Mouse (Mus musculus) adrenal gland, postnatal 36 days (tissue): ENCODE measurements around the gene Zyx. TPM values are rescaled to one million over a fixed set of nuclear protein-coding genes. Genes with fewer than 3 reads are reported as not detected.

Experiments
- DNase-seq, 2 experiments: peaks; one replicate each; pipeline ENCODE4 v3.0.0; 2021; ENCODE audit warnings: mixed read lengths in 1 of 2
- total RNA-seq, 2 experiments: library from RNA; stranded (reverse); gene quantifications; 2 replicates each; pipeline ENCODE4 v1.2.3; 2021

Gene Zyx
- total RNA-seq, 2 experiments from 2014 or later: 107 to 144 TPM

DNA sequence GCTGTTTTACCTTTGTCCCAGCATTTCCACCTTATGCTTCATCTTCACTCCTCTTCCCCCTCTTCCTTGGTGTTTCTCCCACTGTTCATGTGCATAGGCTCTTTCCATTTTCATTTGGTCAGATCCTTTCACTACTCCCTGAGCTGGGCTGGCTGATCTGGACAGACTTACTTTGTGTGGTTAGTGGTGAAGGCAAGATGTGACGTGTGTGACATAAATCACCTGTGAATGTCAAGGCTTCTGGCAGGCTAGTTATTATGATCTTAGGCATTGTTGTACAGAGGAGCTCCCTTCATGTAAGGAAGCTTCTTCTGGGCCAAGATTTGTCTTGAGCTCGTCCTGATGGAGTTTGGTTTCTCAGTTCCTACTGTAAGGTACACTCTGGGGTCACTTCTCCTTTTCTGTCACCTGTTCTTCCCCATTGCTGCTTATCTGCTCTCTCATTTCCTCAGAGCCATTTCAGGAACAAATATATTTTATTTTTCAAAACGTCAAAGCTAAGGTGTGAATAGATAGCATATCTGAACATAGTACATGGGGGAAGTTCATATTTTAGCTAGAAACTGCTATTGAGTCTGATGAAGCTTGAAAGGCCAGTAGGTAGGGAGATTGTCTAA is 47.7 kb downstream of the Zyx start:
- peak; percentile 53 to 71 for DNase-seq

DNA sequence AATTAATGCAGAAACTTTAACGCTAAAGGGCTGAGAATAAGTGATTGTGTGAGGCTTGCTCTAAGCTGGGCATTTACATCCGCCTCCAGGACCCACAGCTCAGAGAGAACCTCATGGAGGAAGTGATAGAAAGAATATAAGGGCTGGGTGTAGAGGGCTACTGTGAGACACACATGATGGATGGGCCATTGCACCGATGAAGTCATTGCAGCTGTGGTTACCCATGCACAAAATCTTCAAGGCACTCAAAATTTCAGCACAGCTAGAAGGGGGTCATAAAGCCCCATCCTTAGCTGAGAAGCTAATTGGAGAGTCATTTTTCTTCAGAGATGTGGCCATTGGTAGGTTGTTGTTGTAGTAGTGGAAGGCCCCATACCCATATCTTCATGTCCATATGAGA is 48.9 kb downstream of the Zyx start:
- DNase-seq: peak in 1 of 2 experiments; percentile 55

DNA sequence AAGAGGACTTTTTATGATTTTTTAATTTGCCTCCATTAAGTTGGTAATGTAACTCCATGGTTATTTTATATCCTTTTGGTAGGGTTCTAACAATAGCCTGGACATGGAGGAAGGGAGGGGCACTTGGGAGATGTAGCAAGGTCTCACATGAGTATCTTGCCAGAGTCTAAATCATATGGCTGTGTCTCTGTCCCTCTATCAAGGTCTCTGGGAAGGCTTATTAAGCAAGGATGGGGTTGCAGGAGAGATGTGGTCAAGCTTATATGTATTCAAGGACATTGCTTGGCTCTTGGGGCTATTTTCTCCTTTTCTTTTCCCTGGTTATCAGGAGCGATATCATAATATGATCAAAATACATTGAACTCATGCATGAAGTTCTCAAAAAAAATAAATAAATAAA is 49.6 kb downstream of the Zyx start:
- no peak for DNase-seq

DNA sequence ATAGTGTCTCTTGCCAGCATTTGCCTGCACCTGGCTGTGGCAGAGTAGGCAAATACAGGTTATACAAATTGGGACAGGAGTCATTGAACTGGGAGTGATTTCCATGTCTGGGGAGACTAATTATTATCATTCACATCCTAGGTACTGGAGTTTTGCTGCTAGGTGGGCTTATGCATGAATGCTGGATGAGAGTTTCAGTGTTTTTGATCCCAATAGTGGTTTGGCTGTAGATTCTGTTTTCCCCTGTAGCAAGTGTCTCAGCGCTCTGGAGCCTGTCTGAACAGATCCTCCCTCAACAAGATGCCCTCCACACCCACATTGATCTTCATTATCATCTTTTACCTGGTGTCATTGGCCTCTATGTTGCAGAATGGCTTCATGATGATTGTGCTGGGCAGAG is 50.5 kb downstream of the Zyx start, which contains the start of gene Tas2r143:
Gene Tas2r143 (plus strand): TSS at position 301 of the 400 bp plus-strand sequence.
- no peak for DNase-seq

DNA sequence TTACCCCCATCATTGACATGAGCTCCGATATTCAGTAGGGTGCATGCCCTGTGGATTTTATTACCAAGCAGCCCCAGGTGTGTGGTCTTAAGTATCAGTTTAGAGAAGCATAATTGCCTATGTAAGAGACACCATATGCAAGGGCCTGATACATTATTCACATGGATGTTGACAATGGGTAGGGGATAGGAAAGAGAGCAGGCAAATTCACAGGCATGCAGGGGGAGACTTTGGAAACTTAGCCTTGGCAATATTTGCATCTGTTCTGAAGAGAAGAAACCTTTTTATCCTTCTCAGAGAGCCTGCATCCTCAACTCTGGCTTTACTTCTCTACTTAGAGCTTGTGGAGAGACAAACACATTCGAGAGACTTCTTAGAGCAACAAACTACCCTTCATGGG is 55.7 kb downstream of the Zyx start, which contains the start of gene Tas2r135:
Gene Tas2r135 (plus strand): TSS at position 301 of the 400 bp plus-strand sequence.
- DNase-seq: no peak

Other genes starting within 250 kb of the Zyx start
- gene Tas2r139, start 208.7 kb upstream of the Zyx start, total RNA-seq: not detected
- gene Tas2r144, start 134.3 kb upstream of the Zyx start, total RNA-seq: not detected
- gene Gstk1, start 103.7 kb upstream of the Zyx start, total RNA-seq: 100 to 1,000 TPM in 1 of 2 experiments, 10 to 100 TPM in 1; 71.9 to 345 TPM
- gene Tmem139, start 87.7 kb upstream of the Zyx start, total RNA-seq: 1 to 10 TPM in 1 of 2 experiments, not detected in 1; 2.4 TPM
- 10 to 100 TPM; 17.8 to 20.6 TPM for gene Casp2, start 84.6 kb upstream of the Zyx start, total RNA-seq
- under 1 TPM in 1 of 2 experiments, not detected in 1; 0.20 TPM for gene Clcn1, start 62.9 kb upstream of the Zyx start, total RNA-seq
- gene Fam131b, start 25.0 kb upstream of the Zyx start, total RNA-seq: under 1 TPM; 0.23 to 0.60 TPM
- gene Epha1, start 23.6 kb downstream of the Zyx start, total RNA-seq: under 1 TPM; 0.46 to 0.49 TPM
- gene Tas2r143, start 50.6 kb downstream of the Zyx start, total RNA-seq: 1 to 10 TPM; 2.3 to 5.9 TPM
- 1 to 10 TPM; 1.3 to 6.4 TPM for gene Tas2r135, start 55.8 kb downstream of the Zyx start, total RNA-seq
- 1 to 10 TPM in 1 of 2 experiments, not detected in 1; 3.7 TPM for gene Tas2r126, start 84.9 kb downstream of the Zyx start, total RNA-seq
- gene Olfr458, start 115.6 kb downstream of the Zyx start, total RNA-seq: not detected
- not detected for gene Olfr457, start 126.7 kb downstream of the Zyx start, total RNA-seq
- gene Olfr456, start 137.6 kb downstream of the Zyx start, total RNA-seq: not detected
- not detected for gene Olfr455, start 198.0 kb downstream of the Zyx start, total RNA-seq
- gene Tcaf3, start 248.1 kb downstream of the Zyx start, total RNA-seq: not detected